Mouse (Mus musculus): ENCODE data around the gene Spsb3.
A peak's percentile ranks its signal among the peaks of the same experiment; 100 is the strongest.

Gene Spsb3

GRCm38 (mm10) chr17:24886134-24886931, at the start of gene Spsb3, which contains the start of gene Nubp2:
Gene Spsb3 (plus strand): TSS chr17:24886643.
Gene Nubp2 (minus strand): TSS chr17:24886349.
- DNase-seq = peak; percentile 99 to 100

DNA sequence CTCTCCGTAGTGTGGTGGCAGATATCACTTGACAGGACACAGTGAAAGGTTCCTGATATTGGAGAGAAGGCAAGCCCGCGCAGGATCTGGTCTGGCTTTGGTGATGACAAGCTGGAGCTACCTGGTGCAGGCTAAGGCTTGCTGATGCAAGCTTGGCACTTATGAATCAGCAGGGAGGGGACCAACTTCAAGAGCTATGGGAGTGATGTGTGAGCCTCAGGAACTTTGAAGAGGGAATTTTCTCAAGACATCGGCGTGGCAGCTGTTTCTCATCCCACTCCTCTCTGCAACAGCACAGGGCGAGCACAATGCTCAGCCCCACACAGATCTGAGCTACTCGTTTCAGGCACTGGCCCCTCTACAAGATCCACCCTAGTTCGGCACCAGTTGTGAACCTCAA, 46.6 kb upstream of the Spsb3 start, which contains the start of gene Hagh:
Gene Hagh, plus strand, starts transcription at position 302 of the 400 bp plus-strand sequence.
- no peak for DNase-seq

DNA sequence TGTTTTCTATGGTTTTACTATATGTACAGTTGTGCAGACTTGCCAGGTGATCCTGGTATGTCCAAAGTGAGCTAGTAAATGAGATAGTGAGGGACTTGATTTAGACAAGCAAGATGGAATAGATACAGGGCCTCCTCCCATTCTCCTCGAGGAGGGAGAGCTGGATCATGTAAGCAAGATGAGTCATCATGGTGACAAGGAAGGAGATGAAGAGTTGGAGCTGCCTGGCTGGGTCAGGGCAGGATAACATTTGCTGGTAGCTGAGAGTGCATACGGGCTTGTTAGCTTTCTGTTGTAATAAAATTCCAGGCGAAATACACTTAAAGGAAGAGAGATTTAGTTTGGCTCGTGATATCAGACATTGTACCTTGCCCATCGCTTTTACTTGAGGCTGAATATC, 46.1 kb upstream of the Spsb3 start:
- DNase-seq = no peak

GRCm38 (mm10) chr17:24841133-24841532, 45.3 kb upstream of the Spsb3 start:
- DNase-seq = peak; percentile 72 to 73

- DNase-seq = no peak
Observed at GRCm38 (mm10) chr17:24842631-24843030, 43.8 kb upstream of the Spsb3 start.

DNA sequence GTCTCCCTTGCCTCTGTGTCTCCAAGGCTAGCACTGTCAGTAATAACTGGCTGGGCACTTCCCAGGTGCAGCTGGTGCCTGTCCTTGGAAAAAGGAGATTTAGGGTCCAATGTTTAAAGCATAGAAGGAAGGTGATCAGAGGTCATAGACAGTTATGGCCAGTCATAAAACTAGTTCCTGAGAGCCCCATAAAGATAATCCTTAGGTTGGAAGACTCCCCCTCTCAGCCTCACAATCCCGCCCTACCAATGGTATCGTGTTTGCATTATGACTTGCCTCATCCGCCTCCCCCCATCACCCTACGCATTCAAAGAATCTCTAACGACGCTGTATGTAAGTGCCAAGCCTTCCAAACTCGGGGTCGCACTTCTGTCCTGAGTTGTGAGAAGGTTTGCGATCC, 41.9 kb upstream of the Spsb3 start:
- DNase-seq = no peak

DNA sequence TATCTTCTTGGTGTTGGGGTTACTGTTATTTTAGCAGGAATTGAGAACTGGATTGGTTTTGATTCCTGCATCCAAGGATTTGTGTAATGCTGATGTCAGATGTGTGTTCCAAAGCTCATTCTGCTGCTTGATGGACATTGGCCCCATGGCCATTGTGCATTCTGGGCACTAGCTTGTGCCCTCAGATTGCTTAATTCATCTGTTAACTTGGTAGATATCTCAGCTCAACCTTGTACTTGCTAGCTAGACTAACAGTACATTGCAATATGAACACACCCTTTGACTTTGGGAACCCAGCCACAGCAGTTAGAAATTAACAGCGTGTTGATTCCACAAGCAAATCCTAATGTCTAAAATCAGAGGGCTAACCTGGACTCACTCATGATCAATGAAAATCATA, 39.1 kb upstream of the Spsb3 start:
- DNase-seq = no peak

DNA sequence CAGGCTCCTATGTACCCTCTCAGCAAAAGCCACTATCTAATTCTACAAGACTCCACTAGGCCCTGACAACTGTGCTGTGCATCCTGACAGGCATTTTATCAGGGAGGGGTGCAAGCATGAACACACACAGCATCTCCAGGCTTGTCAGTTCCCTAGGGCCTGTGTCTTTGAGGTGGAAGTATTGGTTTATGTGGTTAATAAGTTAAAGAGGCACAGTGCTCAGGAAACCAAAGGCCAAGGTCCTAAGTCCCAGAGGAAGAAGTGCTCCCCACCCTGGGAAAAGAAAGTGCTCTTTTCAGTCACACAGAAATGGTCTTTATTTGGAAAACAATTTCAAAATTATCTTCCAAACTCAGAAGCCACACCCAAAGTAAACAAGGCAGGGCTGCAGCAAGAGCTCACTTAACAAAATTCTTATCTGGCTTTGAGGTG, 37.8 kb upstream of the Spsb3 start:
- no peak for DNase-seq

DNA sequence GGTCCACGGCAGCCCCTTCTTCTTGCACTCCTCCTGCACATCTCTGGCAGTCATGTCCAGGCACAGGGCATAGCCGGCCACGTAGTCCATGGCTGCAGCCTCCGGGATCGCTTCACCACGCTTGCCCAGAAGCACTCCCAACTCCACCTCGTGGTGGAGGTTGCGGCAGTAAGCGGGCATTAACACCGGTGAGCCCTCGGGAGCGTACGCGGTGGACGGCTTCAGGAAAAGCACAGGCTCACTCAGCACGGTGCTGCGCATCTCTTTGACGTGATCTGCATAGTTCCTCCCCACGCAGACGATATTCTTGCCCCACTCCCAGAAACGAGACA, 36.7 kb upstream of the Spsb3 start:
- no peak for DNase-seq

DNA sequence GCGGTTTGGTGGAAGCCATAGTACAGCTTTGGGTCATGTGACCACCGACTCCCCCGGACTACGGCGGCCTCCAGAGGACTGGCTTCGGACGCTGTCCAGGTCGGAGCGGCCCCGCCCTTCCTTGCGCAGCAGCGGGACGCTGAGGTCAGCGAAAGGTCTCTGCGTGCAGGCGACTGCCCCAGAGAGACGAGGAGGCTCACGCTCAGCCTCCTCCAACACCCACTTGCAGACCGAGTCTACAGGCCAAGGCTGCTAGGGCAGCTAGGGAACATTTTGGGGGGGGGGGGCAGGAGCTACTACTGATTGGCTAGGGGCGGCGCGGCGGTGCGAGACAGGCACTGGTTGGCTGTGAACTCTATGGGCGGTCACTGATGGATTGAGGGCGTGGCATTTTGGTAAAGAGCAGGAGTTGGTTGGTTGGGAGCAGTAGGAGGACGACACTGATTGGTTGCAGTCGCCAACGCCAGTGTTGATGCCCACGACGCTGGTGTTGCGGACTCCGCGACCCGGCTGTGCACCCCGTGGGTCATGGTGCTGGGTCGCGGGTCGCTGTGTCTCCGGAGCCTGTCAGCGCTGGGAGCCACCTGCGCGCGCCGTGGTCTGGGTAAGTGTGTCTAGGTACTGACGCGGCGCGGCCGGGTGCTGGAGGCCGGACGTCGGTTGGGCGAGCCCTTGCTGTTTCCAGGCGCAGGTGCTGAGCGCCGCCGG, 36.2 kb upstream of the Spsb3 start, which contains the start of gene Fahd1:
Gene Fahd1, minus strand, starts transcription at position 300 of the 708 bp plus-strand sequence.
- DNase-seq = peak; percentile 96 to 98

GRCm38 (mm10) chr17:24850773-24851127, 35.7 kb upstream of the Spsb3 start:
- DNase-seq = no peak

- DNase-seq = no peak
Observed at GRCm38 (mm10) chr17:24851381-24852125, 34.9 kb upstream of the Spsb3 start.

DNA sequence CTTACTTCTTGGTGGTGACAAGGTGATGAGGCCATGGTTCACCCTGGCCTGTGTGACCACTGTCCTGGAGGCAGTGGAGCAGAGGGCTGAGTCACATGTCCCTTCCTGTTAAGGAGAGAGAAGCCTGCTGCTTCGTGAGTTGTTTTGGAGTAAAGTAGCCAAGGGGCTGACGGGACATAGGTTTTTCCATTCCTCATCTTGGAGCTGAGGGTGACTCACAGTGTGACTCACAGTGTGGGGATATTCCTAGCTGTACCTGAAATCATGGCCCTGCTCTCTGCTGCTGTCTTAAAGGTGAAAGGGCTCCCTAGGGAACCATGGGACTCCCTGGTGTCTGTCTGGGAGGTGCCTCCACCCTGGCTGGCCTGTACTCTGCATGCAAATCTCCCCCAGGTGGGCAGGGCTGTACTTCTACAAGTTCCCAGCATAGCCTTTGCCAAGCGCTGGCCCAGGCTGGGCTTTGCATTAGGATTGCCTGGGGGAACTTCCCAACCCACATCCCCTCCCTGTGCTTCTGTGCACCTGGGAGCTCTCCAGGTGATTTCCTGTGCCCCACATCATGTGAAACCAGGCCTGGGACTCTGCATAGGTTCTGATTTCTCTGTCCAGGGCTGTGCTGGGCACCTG, 30.5 kb upstream of the Spsb3 start:
- DNase-seq = no peak

DNA sequence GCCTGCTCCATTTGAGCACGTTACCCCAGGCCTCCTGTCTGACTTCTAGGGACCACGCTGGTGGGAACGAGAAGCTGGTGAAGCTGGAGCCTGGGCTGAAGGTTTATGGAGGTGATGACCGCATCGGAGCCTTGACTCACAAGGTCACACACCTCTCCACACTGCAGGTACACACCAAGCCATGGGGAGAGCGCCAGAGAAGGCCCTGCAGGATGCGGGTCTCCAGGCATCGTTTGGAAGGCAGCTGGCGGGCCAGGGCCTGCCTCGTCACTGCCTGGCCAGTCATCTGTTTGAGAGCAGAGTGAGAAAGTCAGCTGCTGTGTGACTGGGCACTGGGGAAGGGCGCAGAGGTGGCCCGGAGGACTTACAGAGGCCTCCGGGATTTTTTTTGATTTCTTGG, 29.9 kb upstream of the Spsb3 start:
- no peak for DNase-seq

DNA sequence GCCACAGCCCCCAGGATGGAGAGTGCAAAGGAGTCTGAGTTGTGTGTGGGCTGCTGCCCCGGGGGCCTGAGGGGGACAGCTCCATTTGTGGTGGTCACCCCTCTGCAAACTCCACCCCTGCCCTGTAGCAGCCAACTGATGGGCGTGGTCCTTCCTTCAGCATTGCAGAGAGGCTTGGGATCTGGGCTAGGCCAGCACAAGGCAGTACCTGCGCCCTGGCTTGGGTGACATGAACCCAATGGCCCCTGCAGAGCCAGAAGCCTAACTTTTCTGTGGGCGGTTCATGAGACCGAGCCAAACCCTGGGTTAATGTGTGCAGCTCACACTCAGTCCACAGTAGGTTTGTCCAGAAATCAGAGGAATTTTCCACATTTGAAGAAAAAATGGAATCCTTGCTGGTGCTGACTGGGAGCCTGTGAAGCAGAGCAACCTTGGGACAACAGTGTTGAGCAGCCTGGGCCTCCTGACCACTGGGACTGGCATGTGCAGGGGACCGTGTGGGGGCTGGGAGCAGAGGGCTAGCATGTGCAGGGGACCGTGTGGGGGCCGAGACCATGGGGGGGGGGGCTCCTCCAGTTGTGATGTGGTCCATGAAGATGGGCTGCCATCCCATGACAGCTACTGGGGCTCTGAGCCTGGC, 28.5 kb upstream of the Spsb3 start:
- DNase-seq = no peak

GRCm38 (mm10) chr17:24858967-24859366, 27.5 kb upstream of the Spsb3 start:
- peak; percentile 80 to 85 for DNase-seq

- no peak for DNase-seq
Observed at GRCm38 (mm10) chr17:24860076-24860475, 26.4 kb upstream of the Spsb3 start.

DNA sequence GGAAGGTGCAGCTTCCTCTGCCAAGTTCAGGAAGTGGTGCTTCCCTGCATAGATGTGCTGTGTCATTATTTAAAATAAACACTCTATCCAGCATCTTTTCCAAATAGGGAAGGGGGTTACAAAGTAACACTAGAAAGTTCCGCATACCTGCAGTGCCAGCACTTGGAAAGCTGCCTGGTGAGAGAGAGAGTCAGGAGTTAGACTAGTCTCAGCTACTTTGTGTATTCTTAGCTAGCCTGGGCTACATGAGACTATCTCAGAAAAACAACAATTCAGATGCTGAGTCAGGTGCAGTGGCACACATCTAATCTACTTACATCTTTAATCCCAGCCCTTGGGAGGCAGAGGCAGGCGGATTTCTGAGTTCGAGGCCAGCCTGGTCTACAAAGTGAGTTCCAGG, 24.7 kb upstream of the Spsb3 start:
- no peak for DNase-seq

- peak; percentile 87 to 88 for DNase-seq
Observed at GRCm38 (mm10) chr17:24865776-24866175, 20.7 kb upstream of the Spsb3 start, which contains the start of gene Igfals. Gene Igfals (plus strand): TSS chr17:24865997.

- no peak for DNase-seq
Observed at GRCm38 (mm10) chr17:24867914-24868313, 18.5 kb upstream of the Spsb3 start.

DNA sequence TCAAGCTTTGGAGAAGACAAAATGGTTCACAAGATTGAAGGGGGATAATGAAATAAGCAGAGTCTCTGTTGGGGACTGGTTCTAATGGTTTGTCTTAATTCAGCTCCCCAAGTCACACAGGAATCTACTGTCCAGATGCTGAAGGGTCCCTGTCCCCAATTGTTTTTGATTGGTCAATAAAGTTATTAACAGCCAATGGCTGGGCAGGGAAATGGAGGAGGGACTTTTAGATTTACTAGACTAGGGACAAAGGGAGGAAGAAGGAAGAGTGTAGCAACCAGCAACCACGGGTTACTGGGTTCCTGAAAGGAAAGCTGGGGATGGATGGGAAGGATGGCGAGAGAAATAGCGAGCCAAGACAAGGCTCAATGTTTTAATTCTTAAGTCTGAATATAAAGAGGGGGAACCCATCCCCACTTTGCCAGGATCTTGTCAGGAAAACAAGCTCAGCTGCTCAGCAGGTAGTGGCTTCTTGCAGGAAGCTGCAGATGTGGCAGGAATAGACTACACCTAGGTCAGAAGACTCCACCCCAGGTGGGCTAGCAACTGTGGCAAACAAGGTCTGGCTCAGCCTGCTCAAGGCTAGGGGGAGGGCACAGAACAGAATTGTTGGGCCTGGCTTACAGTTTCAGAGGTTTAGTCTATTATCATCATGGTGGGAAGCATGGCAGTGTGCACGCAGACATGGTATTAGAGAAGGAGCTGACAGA, 12.6 kb upstream of the Spsb3 start:
- no peak for DNase-seq

GRCm38 (mm10) chr17:24874405-24874745, 12.1 kb upstream of the Spsb3 start:
- no peak for DNase-seq
